Mouse (Mus musculus) bone marrow, adult 2 months (tissue): ENCODE measurements around the gene Sox6.

Source experiments
- CTCF ChIP-seq: fragments of 200-500 bp; IDR thresholded peaks from 2 replicates; pipeline ENCODE4 v1.5.1; 2011; ENCODE audit warnings: low read length, control low read depth; ENCODE audit not compliant: control insufficient read depth, insufficient read depth
- POLR2A ChIP-seq: fragments of 200-500 bp; IDR thresholded peaks from 2 replicates; pipeline ENCODE4 v1.6.1; 2011; ENCODE audit warnings: low read depth, mild to moderate bottlenecking, control low read depth, low read length, borderline replicate concordance; ENCODE audit not compliant: control insufficient read depth

DNA sequence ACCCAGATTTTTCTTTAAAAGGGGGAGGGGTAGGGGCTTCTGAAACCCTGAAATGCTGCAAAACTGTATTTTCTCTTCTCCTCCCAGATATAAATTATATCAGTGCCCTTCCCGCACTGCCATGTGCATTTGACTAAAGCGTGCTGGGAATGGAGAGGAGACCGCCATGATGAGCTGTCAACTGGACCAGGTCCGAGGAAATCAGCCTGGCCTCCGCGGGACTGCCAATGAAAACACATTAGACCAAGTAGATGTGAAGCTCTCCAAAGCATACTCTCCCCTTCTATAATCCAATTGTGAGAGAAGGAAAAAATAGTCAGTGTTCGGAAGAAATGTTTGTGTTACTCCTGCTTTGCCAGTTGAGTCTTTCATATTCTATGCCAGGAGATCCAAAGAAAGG is 284.4 kb downstream of the Sox6 start:
- TF ChIP-seq CTCF = no peak
- no peak for TF ChIP-seq POLR2A
